Mouse (Mus musculus) bone marrow, adult 2 months (tissue): Measurements from ENCODE around the gene Map1s.

Experiments used
- CTCF ChIP-seq: fragments of 200-500 bp; IDR thresholded peaks from 2 replicates; pipeline ENCODE4 v1.5.1; 2011; ENCODE audit warnings: low read length, control low read depth; ENCODE audit not compliant: control insufficient read depth, insufficient read depth
- POLR2A ChIP-seq: fragments of 200-500 bp; IDR thresholded peaks from 2 replicates; pipeline ENCODE4 v1.6.1; 2011; ENCODE audit warnings: low read depth, mild to moderate bottlenecking, control low read depth, low read length, borderline replicate concordance; ENCODE audit not compliant: control insufficient read depth

DNA sequence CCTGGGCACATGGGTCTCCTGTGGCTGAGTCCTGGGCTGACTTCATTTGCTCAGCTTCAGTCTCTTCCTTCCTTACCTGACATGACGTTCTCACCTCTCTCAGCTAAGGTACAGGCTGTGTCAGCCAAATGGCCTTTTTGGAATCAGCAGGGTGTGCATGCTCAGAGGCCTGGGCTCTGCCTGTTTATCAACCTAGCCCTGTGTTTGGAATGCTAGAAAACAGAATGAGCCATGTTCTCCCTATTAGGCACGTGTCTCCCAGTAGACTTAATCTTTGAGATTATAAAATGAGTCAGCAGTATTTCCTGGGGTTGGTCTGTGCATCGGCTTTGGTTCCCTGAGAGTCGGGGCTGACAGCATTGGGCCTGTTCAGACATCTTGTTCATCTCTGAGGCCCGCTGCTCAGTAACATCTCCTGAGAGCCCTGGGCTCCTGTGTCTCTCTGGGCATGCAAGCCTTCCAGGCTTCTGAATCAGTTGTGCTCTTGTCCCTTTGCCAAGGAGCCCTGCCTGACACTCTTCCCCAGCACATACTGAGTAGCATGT lies 23.1 kb downstream of the Map1s start:
- TF ChIP-seq CTCF (no peak), POLR2A (no peak)
